Mouse (Mus musculus) small intestine, adult 2 months (tissue): ENCODE results near the gene Hdac11.

Source experiments
- CTCF ChIP-seq: fragments of 200-500 bp; IDR thresholded peaks from 2 replicates; pipeline ENCODE4 v1.5.1; 2012; ENCODE audit warnings: low read depth, mild to moderate bottlenecking, control low read depth, inconsistent platforms, low read length, moderate library complexity, mixed read lengths; ENCODE audit not compliant: insufficient replicate concordance, insufficient read length; ENCODE audit errors: extremely low read depth
- POLR2A ChIP-seq: fragments of 200-500 bp; IDR thresholded peaks from 2 replicates; pipeline ENCODE4 v1.6.1; 2012; ENCODE audit warnings: low read depth, mild to moderate bottlenecking, control low read depth, inconsistent platforms, low read length, moderate library complexity

DNA sequence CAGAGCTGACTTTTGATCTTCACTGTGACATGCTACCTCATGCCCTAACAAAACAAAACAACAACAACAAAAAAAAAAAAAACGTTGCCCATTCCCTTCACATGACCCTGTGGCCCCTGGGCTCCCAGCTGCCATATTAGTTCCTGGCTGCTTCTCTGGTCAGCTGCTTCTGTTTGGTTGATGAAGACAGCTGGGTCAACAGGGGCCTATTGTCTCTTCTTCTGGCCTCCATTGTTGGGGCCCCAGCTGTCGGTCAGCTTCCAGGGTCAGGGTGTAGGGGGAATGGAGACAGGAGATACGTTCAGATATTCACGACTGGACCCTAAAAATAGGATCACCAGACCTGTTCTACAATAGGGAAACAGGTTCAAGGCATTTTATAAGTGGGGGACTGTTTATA is 403 bp upstream of the Hdac11 start:
- TF ChIP-seq CTCF (no peak), POLR2A (no peak)
